Mouse (Mus musculus): ENCODE measurements around the gene Igdcc4.

The Igdcc4 gene

GRCm38 (mm10) chr9:65154692-65155455 lies 53.6 kb downstream of the Igdcc4 start:
- DNase-seq (ENCODE audit: extremely low spot score, low read depth, low spot score) = no peak

GRCm38 (mm10) chr9:65156604-65157003 lies 55.3 kb downstream of the Igdcc4 start:
- DNase-seq (ENCODE audit: extremely low spot score, low read depth, low spot score) = no peak

- no peak for DNase-seq (ENCODE audit: extremely low spot score, low read depth, low spot score)
Observed at GRCm38 (mm10) chr9:65157631-65158030, 56.3 kb downstream of the Igdcc4 start.

DNA sequence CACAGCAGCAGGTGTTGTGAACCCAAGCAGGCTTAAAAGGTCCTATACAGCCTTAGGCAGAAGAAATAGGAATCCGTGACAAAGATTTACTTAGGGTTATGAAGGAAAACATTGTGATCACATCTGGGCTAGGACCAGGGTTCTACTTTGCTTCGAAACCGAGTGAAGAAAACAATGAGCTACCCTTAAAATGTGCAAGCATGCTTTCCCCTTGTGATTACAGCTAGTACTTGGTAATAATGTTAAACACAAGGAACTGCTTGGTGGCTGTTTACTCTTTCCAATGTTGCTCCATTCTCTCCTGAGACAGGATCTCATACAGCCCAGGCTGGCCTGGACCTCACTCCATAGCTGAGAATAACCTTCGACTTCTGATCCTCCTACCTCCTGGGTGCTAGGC lies 59.9 kb downstream of the Igdcc4 start:
- no peak for DNase-seq (ENCODE audit: extremely low spot score, low read depth, low spot score)

- DNase-seq (ENCODE audit: extremely low spot score, low read depth, low spot score) = no peak
Observed at GRCm38 (mm10) chr9:65161881-65162280, 60.6 kb downstream of the Igdcc4 start.

- DNase-seq (ENCODE audit: extremely low spot score, low read depth, low spot score) = no peak
Observed at GRCm38 (mm10) chr9:65162711-65163639, 61.7 kb downstream of the Igdcc4 start.

GRCm38 (mm10) chr9:65164870-65165269 lies 63.6 kb downstream of the Igdcc4 start:
- DNase-seq (ENCODE audit: extremely low spot score, low read depth, low spot score) = no peak

GRCm38 (mm10) chr9:65166386-65166785 lies 65.1 kb downstream of the Igdcc4 start:
- no peak for DNase-seq (ENCODE audit: extremely low spot score, low read depth, low spot score)

DNA sequence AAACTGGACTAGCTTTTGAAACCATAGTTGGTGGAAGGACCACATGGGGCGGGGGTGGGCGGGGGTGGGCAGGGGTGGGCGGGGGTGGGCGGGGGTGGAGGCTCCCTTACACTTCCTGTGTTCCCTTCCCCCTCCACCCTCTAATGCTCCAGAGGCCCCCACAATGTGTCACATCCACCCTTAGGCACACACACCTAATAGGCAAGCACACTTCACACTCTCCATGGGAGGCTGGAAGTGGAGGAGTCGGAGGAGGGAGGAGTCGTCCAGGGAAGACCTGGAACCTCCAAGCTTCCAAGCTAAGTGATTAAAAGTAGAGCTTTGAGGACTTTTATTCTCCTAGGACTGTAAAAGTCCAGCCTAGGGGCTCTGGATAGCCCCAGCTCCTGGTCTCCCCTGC lies 67.2 kb downstream of the Igdcc4 start:
- DNase-seq (ENCODE audit: extremely low spot score, low read depth, low spot score) = no peak

GRCm38 (mm10) chr9:65168952-65169351 lies 67.7 kb downstream of the Igdcc4 start:
- DNase-seq (ENCODE audit: extremely low spot score, low read depth, low spot score) = no peak

DNA sequence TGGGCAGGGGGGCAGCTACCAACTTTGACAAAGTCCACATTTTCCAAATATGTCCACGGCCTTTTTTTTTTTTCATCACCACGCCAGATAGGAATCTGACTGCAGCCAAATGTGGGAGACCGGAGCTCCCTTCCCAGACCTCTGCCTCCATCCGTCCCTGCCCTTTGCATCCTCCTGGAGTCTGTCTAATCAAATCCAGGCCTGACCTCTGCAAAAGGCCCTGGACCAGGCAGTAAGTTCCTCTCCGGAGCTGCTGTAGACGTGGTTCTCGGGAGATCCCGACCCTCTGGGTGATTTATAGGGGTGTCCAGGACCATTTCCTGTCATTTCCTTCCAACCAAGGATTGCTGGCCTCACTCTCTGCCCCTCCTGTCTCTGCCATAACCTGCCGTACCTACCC lies 71.4 kb downstream of the Igdcc4 start:
- DNase-seq (ENCODE audit: extremely low spot score, low read depth, low spot score) = no peak

DNA sequence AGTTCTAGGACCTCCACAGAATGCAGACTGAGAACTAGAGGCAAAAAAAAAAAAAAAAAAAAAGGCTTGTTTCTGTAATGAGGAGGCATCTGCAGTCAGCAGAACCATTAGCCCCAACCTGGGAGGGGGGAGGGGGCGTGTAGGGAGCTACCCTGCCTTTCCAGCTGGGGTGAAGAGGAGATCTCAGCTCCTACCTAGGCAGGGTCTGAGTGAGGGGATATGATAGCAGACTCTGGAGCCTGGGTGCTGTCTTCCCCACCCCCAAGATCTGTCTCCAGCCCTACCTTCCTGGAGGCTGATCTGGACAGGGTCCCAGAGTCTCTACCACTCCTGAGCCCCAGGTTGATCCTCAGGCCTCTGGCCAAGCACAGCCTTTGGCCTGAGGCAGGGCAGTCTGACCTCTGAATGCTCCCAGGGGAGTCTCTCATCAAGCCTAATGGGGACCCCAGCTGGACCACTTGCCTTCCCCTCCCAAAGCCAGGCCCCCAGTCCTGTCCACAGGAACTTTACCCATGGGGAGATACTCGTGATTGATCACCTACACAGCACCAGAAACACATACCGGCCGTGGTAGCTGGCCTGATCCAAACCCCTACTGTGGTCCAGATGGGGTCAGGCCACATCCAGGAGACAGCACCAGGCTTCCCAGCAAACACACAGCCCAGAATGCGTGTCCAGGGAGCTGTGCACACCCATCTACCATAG lies 74.1 kb downstream of the Igdcc4 start:
- DNase-seq (ENCODE audit: extremely low spot score, low read depth, low spot score) = no peak

GRCm38 (mm10) chr9:65175939-65176871 lies 74.9 kb downstream of the Igdcc4 start:
- DNase-seq (ENCODE audit: extremely low spot score, low read depth, low spot score) = no peak

- DNase-seq (ENCODE audit: extremely low spot score, low read depth, low spot score) = no peak
Observed at GRCm38 (mm10) chr9:65177497-65177896, 76.2 kb downstream of the Igdcc4 start.

- DNase-seq (ENCODE audit: extremely low spot score, low read depth, low spot score) = no peak
Observed at GRCm38 (mm10) chr9:65177912-65178311, 76.6 kb downstream of the Igdcc4 start.

- DNase-seq (ENCODE audit: extremely low spot score, low read depth, low spot score) = no peak
Observed at GRCm38 (mm10) chr9:65178336-65179213, 77.3 kb downstream of the Igdcc4 start.

- no peak for DNase-seq (ENCODE audit: extremely low spot score, low read depth, low spot score)
Observed at GRCm38 (mm10) chr9:65179817-65180624, 78.7 kb downstream of the Igdcc4 start.
